Mouse (Mus musculus) ES-E14 (cell line): ENCODE results near the gene Fscn3. TPM values are rescaled to one million over a fixed set of nuclear protein-coding genes. Genes with fewer than 3 reads are reported as not detected.

Experiments used
- DNase-seq: peaks from one replicate; pipeline ENCODE4 v3.0.0-alpha.2; 2013; ENCODE audit warnings: low read depth, low spot score
- H3K27ac ChIP-seq: 2 replicates; pipeline ENCODE4 v1.5.1; 2012; ENCODE audit warnings: low read depth, mild to moderate bottlenecking, low read length, moderate library complexity, mixed read lengths; ENCODE audit not compliant: poor library complexity, insufficient read depth, severe bottlenecking
- H3K36me3 ChIP-seq: 2 replicates; pipeline ENCODE4 v1.6.1; 2012; ENCODE audit warnings: mild to moderate bottlenecking, low read length, moderate library complexity, mixed read lengths; ENCODE audit not compliant: control insufficient read depth, poor library complexity, insufficient read depth, severe bottlenecking
- H3K4me1 ChIP-seq, 2 experiments: fragments of 150-350 bp in 1 of 2; sonication (generic) in 1 of 2; 2 replicates each; pipeline ENCODE4 v1.6.1; 2012; ENCODE audit warnings: low read length in 2 of 2, mild to moderate bottlenecking in 1 of 2, mixed read lengths in 1 of 2; ENCODE audit not compliant: control insufficient read depth in 2 of 2, insufficient read depth in 2 of 2, poor library complexity in 1 of 2
- H3K4me3 ChIP-seq, 2 experiments: fragments of 150-350 bp in 1 of 2; sonication (generic) in 1 of 2; 2 replicates each; pipeline ENCODE4 v1.5.1; 2012; ENCODE audit warnings: low read length in 2 of 2, low read depth in 1 of 2, mild to moderate bottlenecking in 1 of 2, mixed read lengths in 1 of 2; ENCODE audit not compliant: insufficient read depth in 1 of 2, poor library complexity in 1 of 2, severe bottlenecking in 1 of 2
- H3K9ac ChIP-seq: 2 replicates; pipeline ENCODE4 v1.6.1; 2012; ENCODE audit warnings: low read depth, mild to moderate bottlenecking, low read length, mixed read lengths; ENCODE audit not compliant: poor library complexity, insufficient read depth, severe bottlenecking
- H3K9me3 ChIP-seq: fragments of 150-350 bp; sonication (generic); 2 replicates; pipeline ENCODE4 v1.6.1; 2012; ENCODE audit warnings: low read depth, mild to moderate bottlenecking, low read length; ENCODE audit not compliant: control insufficient read depth, insufficient read depth
- CHD2 ChIP-seq: IDR thresholded peaks from 2 replicates; pipeline ENCODE4 v1.6.1; 2014; ENCODE audit warnings: mild to moderate bottlenecking, low read depth, low read length, inconsistent platforms
- HCFC1 ChIP-seq: IDR thresholded peaks from 2 replicates; pipeline ENCODE4 v1.6.1; 2012; ENCODE audit warnings: low read length, inconsistent platforms, borderline replicate concordance; ENCODE audit not compliant: insufficient read depth
- MAFK ChIP-seq: IDR thresholded peaks from 2 replicates; pipeline ENCODE4 v1.6.1; 2014; ENCODE audit warnings: mild to moderate bottlenecking, low read depth, low read length, inconsistent platforms; ENCODE audit not compliant: insufficient read depth
- ZC3H11A ChIP-seq: IDR thresholded peaks from 2 replicates; pipeline ENCODE4 v1.6.1; 2012; ENCODE audit warnings: low read depth, mild to moderate bottlenecking, inconsistent platforms, low read length, borderline replicate concordance
- ZNF384 ChIP-seq: IDR thresholded peaks from 2 replicates; pipeline ENCODE4 v1.6.1; 2012; ENCODE audit warnings: low read depth, low read length, inconsistent platforms
- in situ Hi-C, 2 experiments: fragments of 600-800 bp; cut with MboI; formaldehyde crosslinking; loops; one replicate each; pipeline ENCODE4 v1.15.1; 2025; ENCODE audit warnings: low sequenced_read_pairs in 2 of 2, inconsistent platforms in 1 of 2; ENCODE audit not compliant: unreplicated experiment in 2 of 2
- total RNA-seq: library from RNA; depleted of rRNA; stranded (reverse); fragments of 300-350 nt; gene quantifications from 2 replicates; pipeline ENCODE4 v1.2.3, GENCODE M21; 2012; rRNA removed

The Fscn3 gene
- total RNA-seq, 1 experiment: not detected

- no peak for DNase-seq
- in situ Hi-C loops: no loop called here
- H3K36me3 ChIP-seq: peaks cover 24% of the 10 kb centered on the region
- no peak overlapping the region for H3K27ac ChIP-seq
- peak overlapping the region; percentile 31; the same call in 1 of the 2 replicates for H3K9ac ChIP-seq
- no peaks in the 10 kb centered on the region for H3K9me3 ChIP-seq
- no peak overlapping the region for H3K4me3 ChIP-seq
- peaks cover 4 to 7% of the 10 kb centered on the region in 2 experiments; a peak in 2 of 4 replicates for H3K4me1 ChIP-seq
- no peak for TF ChIP-seq HCFC1
Measured at GRCm38 (mm10) chr6:28486008-28486407, 58.4 kb downstream of the Fscn3 start.

DNA sequence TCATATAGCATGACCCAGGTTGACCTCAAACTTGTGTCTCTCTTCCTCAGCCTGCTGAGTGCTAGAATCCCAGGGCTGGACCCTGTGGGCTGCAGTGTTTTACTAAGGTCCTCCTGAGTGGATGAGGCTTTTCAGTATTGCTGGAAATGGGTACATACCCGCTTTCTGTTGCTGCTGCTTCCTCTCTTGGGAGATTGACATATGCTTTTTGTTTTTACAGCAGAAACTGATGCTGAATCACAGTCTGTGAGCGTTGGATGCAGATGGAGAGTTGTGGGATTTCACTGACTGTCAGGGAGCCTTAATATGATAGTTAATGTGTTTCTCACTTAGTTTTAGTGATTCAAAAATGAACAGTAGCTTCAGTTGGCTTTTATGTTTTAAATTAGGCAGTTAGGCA lies 58.9 kb downstream of the Fscn3 start:
- Histone ChIP-seq H3K27ac (no peak overlapping the region), H3K9ac (no peak overlapping the region), H3K4me1 (peaks cover under 1 to 7% of the 10 kb centered on the region in 2 experiments; a peak in 2 of 4 replicates), H3K9me3 (no peaks in the 10 kb centered on the region), H3K36me3 (peaks cover 24% of the 10 kb centered on the region), H3K4me3 (no peak overlapping the region)
- TF ChIP-seq ZC3H11A (no peak), MAFK (no peak), HCFC1 (no peak), CHD2 (no peak), ZNF384 (no peak)
- DNase-seq: no peak
- in situ Hi-C loops: no loop called here

GRCm38 (mm10) chr6:28486905-28487304 lies 59.3 kb downstream of the Fscn3 start:
- Histone ChIP-seq H3K4me3 (no peak overlapping the region), H3K9me3 (no peaks in the 10 kb centered on the region), H3K4me1 (peaks cover 0 to 5% of the 10 kb centered on the region in 2 experiments; a peak in 1 of 4 replicates), H3K9ac (no peak overlapping the region), H3K27ac (no peak overlapping the region), H3K36me3 (peaks cover 19% of the 10 kb centered on the region)
- DNase-seq: no peak
- in situ Hi-C loops: no loop called here
- TF ChIP-seq HCFC1: no peak
- no peak for TF ChIP-seq ZC3H11A
- TF ChIP-seq ZNF384: no peak
- no peak for TF ChIP-seq CHD2
- no peak for TF ChIP-seq MAFK

Other genes with a start within 250 kb of the Fscn3 start
- 4.0 and 7.8 TPM in 2 replicates for gene Zfp800, start 29.8 kb upstream of the Fscn3 start, total RNA-seq
- gene Arf5, start 4.2 kb upstream of the Fscn3 start, total RNA-seq: 70.1 and 81.1 TPM in 2 replicates
- gene Gcc1, start 601 bp downstream of the Fscn3 start, total RNA-seq: 7.9 and 8.7 TPM in 2 replicates
- gene Pax4, start 21.6 kb downstream of the Fscn3 start, total RNA-seq: not detected in 2 replicates
- gene Snd1, start 47.4 kb downstream of the Fscn3 start, total RNA-seq: 343 and 546 TPM in 2 replicates